Mouse (Mus musculus) forebrain, embryonic 13.5 days (tissue): ENCODE data around the gene Rad23b. TPM values are rescaled to one million over a fixed set of nuclear protein-coding genes. Genes with fewer than 3 reads are reported as not detected.

ENCODE experiments used
- ATAC-seq: fragments of 200-750 bp; cut with Nextera tagmentation; 2 replicates; pipeline ENCODE4 v1.8.0; 2017
- H3K27ac ChIP-seq: fragments of 300-500 bp; sonication (generic); 2 replicates; pipeline ENCODE4 v1.5.1; 2015; ENCODE audit warnings: inconsistent platforms, mild to moderate bottlenecking, moderate library complexity
- H3K27me3 ChIP-seq: fragments of 300-500 bp; sonication (generic); 2 replicates; pipeline ENCODE4 v1.6.1; 2015; ENCODE audit warnings: mild to moderate bottlenecking, inconsistent platforms
- H3K36me3 ChIP-seq: fragments of 300-500 bp; sonication (generic); 2 replicates; pipeline ENCODE4 v1.6.1; 2015; ENCODE audit warnings: mild to moderate bottlenecking, inconsistent platforms; ENCODE audit not compliant: poor library complexity, severe bottlenecking
- H3K4me1 ChIP-seq: fragments of 300-500 bp; sonication (generic); 2 replicates; pipeline ENCODE4 v1.6.1; 2015; ENCODE audit warnings: inconsistent platforms
- H3K4me2 ChIP-seq: fragments of 300-500 bp; sonication (generic); 2 replicates; pipeline ENCODE4 v1.6.1; 2015; ENCODE audit warnings: inconsistent platforms, mild to moderate bottlenecking, moderate library complexity
- H3K4me3 ChIP-seq: fragments of 300-500 bp; sonication (generic); 2 replicates; pipeline ENCODE4 v1.5.1; 2015; ENCODE audit warnings: mild to moderate bottlenecking, inconsistent platforms
- H3K9ac ChIP-seq: fragments of 300-500 bp; sonication (generic); 2 replicates; pipeline ENCODE4 v1.6.1; 2015; ENCODE audit warnings: mild to moderate bottlenecking, inconsistent platforms
- H3K9me3 ChIP-seq: fragments of 300-500 bp; sonication (generic); replicated peaks from 2 replicates; pipeline ENCODE4 v1.6.1; 2016; ENCODE audit warnings: inconsistent platforms
- WGBS: fragments of 180-500 bp; shearing (Covaris S2); methylation state at CpG from one replicate; pipeline ENCODE4 v1.1.7; 2015; 5-methylcytosine and 5-hydroxymethylcytosine counted together
- polyA plus RNA-seq: library from polyadenylated mRNA; unstranded; fragments of >200 nt; fragmentation: Nextera tagmentation; extraction: Ambion mirVana; gene quantifications from 2 replicates; pipeline ENCODE4 v1.2.1, GENCODE M21; 2015

Rad23b gene
- polyA plus RNA-seq, 1 experiment from 2014 or later, result 86.2 TPM

- ATAC-seq, result no peak
- H3K27me3 ChIP-seq, result no peaks in the 10 kb centered on the region
- no peak overlapping the region for H3K27ac ChIP-seq
- no peaks in the 10 kb centered on the region for H3K4me1 ChIP-seq
- 97% methylated on average over 4 of the region's 4 CpGs for WGBS
- no peak overlapping the region for H3K4me3 ChIP-seq
- H3K36me3 ChIP-seq, result peaks cover 13% of the 10 kb centered on the region; the same call in 1 of the 2 replicates
- no peak overlapping the region for H3K9ac ChIP-seq
- H3K9me3 ChIP-seq, result no peaks in the 10 kb centered on the region
- no peak overlapping the region for H3K4me2 ChIP-seq
Observed at GRCm38 (mm10) chr4:55363866-55364265, 14.0 kb downstream of the Rad23b start.

- Histone ChIP-seq H3K9ac (no peak overlapping the region), H3K36me3 (peaks cover 13% of the 10 kb centered on the region), H3K27ac (no peak overlapping the region), H3K9me3 (no peaks in the 10 kb centered on the region), H3K4me3 (no peak overlapping the region), H3K27me3 (no peaks in the 10 kb centered on the region), H3K4me1 (no peaks in the 10 kb centered on the region), H3K4me2 (no peak overlapping the region)
- WGBS, result 97% methylated on average over 4 of the region's 4 CpGs
- ATAC-seq, result no peak
Observed at GRCm38 (mm10) chr4:55364374-55364773, 14.5 kb downstream of the Rad23b start.

- ATAC-seq, result no peak
- H3K27ac ChIP-seq, result no peak overlapping the region
- 52% methylated on average over 1 of the region's 1 CpGs for WGBS
Observed at GRCm38 (mm10) chr4:55366014-55366413, 16.2 kb downstream of the Rad23b start.

GRCm38 (mm10) chr4:55370127-55370526, 20.3 kb downstream of the Rad23b start:
- Histone ChIP-seq H3K9me3 (no peaks in the 10 kb centered on the region), H3K27me3 (no peaks in the 10 kb centered on the region), H3K9ac (no peak overlapping the region), H3K36me3 (peaks cover 31% of the 10 kb centered on the region), H3K4me2 (no peak overlapping the region), H3K27ac (no peak overlapping the region), H3K4me1 (no peaks in the 10 kb centered on the region), H3K4me3 (no peak overlapping the region)
- 94% methylated on average over 3 of the region's 3 CpGs for WGBS
- ATAC-seq, result no peak

More at GRCm38 (mm10) chr4:55366014-55366413, 16.2 kb downstream of the Rad23b start:
- Histone ChIP-seq H3K9me3 (no peaks in the 10 kb centered on the region), H3K4me2 (no peak overlapping the region), H3K27me3 (no peaks in the 10 kb centered on the region), H3K36me3 (peaks cover 17% of the 10 kb centered on the region), H3K4me3 (no peak overlapping the region), H3K4me1 (no peaks in the 10 kb centered on the region), H3K9ac (no peak overlapping the region)

GRCm38 (mm10) chr4:55371355-55371754, 21.5 kb downstream of the Rad23b start:
- H3K27me3 ChIP-seq, result no peaks in the 10 kb centered on the region
- peaks cover 31% of the 10 kb centered on the region for H3K36me3 ChIP-seq
- no peaks in the 10 kb centered on the region for H3K4me1 ChIP-seq
- WGBS, result 82% methylated on average over 7 of the region's 7 CpGs
- no peak overlapping the region for H3K9ac ChIP-seq
- no peaks in the 10 kb centered on the region for H3K9me3 ChIP-seq
- no peak for ATAC-seq
- no peak overlapping the region for H3K4me3 ChIP-seq
- no peak overlapping the region for H3K4me2 ChIP-seq
- H3K27ac ChIP-seq, result no peak overlapping the region

- WGBS, result 93% methylated on average over 2 of the region's 2 CpGs
- Histone ChIP-seq H3K27ac (no peak overlapping the region), H3K4me2 (no peak overlapping the region), H3K4me3 (no peak overlapping the region), H3K36me3 (peaks cover 84% of the 10 kb centered on the region), H3K4me1 (no peaks in the 10 kb centered on the region), H3K9ac (no peak overlapping the region), H3K27me3 (no peaks in the 10 kb centered on the region), H3K9me3 (no peaks in the 10 kb centered on the region)
- ATAC-seq, result no peak
Observed at GRCm38 (mm10) chr4:55382350-55382749, 32.5 kb downstream of the Rad23b start.

GRCm38 (mm10) chr4:55386768-55387167, 36.9 kb downstream of the Rad23b start:
- WGBS, result 82% methylated on average over 2 of the region's 2 CpGs

GRCm38 (mm10) chr4:55391480-55391879, 41.6 kb downstream of the Rad23b start:
- WGBS, result 85% methylated on average over 1 of the region's 1 CpGs

More at GRCm38 (mm10) chr4:55386768-55387167, 36.9 kb downstream of the Rad23b start:
- no peak overlapping the region for H3K4me2 ChIP-seq
- H3K27ac ChIP-seq, result no peak overlapping the region
- peaks cover 69% of the 10 kb centered on the region for H3K36me3 ChIP-seq
- H3K9me3 ChIP-seq, result no peaks in the 10 kb centered on the region
- ATAC-seq, result no peak
- no peak overlapping the region for H3K9ac ChIP-seq
- H3K4me3 ChIP-seq, result no peak overlapping the region
- H3K4me1 ChIP-seq, result no peaks in the 10 kb centered on the region
- no peaks in the 10 kb centered on the region for H3K27me3 ChIP-seq

GRCm38 (mm10) chr4:55392445-55392844, 42.6 kb downstream of the Rad23b start:
- H3K9ac ChIP-seq, result no peak overlapping the region
- no peak overlapping the region for H3K4me3 ChIP-seq

More at GRCm38 (mm10) chr4:55391480-55391879, 41.6 kb downstream of the Rad23b start:
- no peak for ATAC-seq
- H3K4me3 ChIP-seq, result no peak overlapping the region
- H3K27me3 ChIP-seq, result no peaks in the 10 kb centered on the region
- no peak overlapping the region for H3K9ac ChIP-seq
- no peak overlapping the region for H3K4me2 ChIP-seq
- peaks cover 30% of the 10 kb centered on the region for H3K36me3 ChIP-seq
- no peaks in the 10 kb centered on the region for H3K4me1 ChIP-seq
- no peaks in the 10 kb centered on the region for H3K9me3 ChIP-seq
- H3K27ac ChIP-seq, result no peak overlapping the region

GRCm38 (mm10) chr4:55397911-55398762, 48.3 kb downstream of the Rad23b start:
- 0 out of 2 replicates have a peak, but pooled peaks have one; percentile 16 for ATAC-seq

More at GRCm38 (mm10) chr4:55392445-55392844, 42.6 kb downstream of the Rad23b start:
- Histone ChIP-seq H3K36me3 (peaks cover 23% of the 10 kb centered on the region), H3K4me2 (no peak overlapping the region), H3K9me3 (no peaks in the 10 kb centered on the region), H3K4me1 (no peaks in the 10 kb centered on the region), H3K27me3 (no peaks in the 10 kb centered on the region), H3K27ac (no peak overlapping the region)
- no peak for ATAC-seq
- WGBS, result 94% methylated on average over 7 of the region's 7 CpGs

GRCm38 (mm10) chr4:55398901-55399300, 49.1 kb downstream of the Rad23b start:
- ATAC-seq, result no peak
- Histone ChIP-seq H3K4me2 (no peak overlapping the region), H3K36me3 (no peaks in the 10 kb centered on the region), H3K4me3 (no peak overlapping the region), H3K4me1 (peaks cover 3% of the 10 kb centered on the region; the same call in 1 of the 2 replicates), H3K27ac (no peak overlapping the region), H3K9ac (no peak overlapping the region), H3K27me3 (no peaks in the 10 kb centered on the region), H3K9me3 (no peaks in the 10 kb centered on the region)
- 82% methylated on average over 11 of the region's 11 CpGs for WGBS

More at GRCm38 (mm10) chr4:55397911-55398762, 48.3 kb downstream of the Rad23b start:
- Histone ChIP-seq H3K4me2 (peak overlapping the region; percentile 20; the same call in 1 of the 2 replicates), H3K4me1 (peaks cover 3% of the 10 kb centered on the region; the same call in 1 of the 2 replicates), H3K9ac (no peak overlapping the region), H3K27ac (no peak overlapping the region), H3K27me3 (no peaks in the 10 kb centered on the region), H3K4me3 (no peak overlapping the region), H3K9me3 (no peaks in the 10 kb centered on the region), H3K36me3 (no peaks in the 10 kb centered on the region)
- 37% methylated on average over 17 of the region's 17 CpGs for WGBS

GRCm38 (mm10) chr4:55405329-55405728, 55.5 kb downstream of the Rad23b start:
- 28% methylated on average over 3 of the region's 3 CpGs for WGBS
- no peaks in the 10 kb centered on the region for H3K36me3 ChIP-seq
- no peak overlapping the region for H3K4me3 ChIP-seq
- no peak overlapping the region for H3K4me2 ChIP-seq
- no peaks in the 10 kb centered on the region for H3K9me3 ChIP-seq
- no peaks in the 10 kb centered on the region for H3K4me1 ChIP-seq
- no peak for ATAC-seq
- H3K27me3 ChIP-seq, result no peaks in the 10 kb centered on the region
- no peak overlapping the region for H3K27ac ChIP-seq
- H3K9ac ChIP-seq, result no peak overlapping the region
